9 mouse cellular contexts compared by ENCODE assay signal in the genomic region with DNA sequence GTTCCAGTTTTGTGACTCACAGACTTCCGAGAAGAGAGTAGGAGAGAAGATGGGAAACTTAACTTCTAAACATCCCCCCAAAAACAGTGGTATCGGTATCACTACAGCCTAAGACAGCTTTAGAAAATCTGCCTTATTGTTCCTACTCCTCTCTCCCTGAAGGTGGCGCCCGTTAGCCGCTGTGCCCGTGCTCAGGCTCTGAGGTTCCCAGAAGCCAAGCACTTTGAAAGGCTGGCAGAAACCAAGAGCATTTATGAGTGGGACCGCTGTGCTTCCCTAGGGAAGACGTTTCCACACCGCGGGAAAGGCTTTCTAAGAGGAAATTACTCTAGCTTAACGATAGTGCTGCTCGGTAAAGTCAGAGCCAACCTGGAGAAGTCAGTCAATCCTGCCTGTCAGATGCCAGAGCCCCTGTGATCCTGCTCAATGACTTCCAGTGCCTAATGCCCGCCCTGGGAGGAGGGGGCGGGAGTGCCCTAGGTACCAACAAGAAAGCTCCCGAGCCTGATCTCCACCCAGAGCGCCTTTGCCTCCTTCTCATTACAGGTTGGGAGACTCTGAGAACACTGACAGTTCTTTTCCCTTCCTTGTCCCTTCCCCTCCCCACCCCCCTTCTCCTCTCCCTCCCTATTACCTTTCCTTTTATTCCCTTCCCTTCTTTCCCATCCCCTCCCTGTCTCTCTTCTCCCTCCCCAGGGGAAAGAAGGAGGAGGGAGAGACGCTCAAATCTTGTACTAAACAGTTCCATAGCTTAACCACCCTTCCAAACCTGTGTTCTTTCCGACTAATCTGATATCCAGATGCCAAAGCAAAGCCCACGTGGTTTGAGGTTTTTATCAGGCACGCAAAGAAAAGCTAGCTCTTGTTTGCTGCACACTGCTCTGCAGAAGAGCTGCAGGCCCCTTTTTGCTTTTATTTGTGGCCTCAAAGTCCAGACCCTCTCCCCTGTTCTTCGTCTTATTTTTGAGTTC.
DNase-seq lines count a peak whose midpoint lies in the region; ATAC-seq and TF ChIP-seq lines count a peak whose summit lies in the region.
"Had no signal": no experiment of that assay in that cellular context is flagged by ENCODE, and none has a peak within 500 bp of the region (broad histone marks: within the 10 kb centered on the region; RNA-seq: fewer than 3 reads in every experiment).

No protein-coding gene starts in this region.

- H3K4me1 ChIP-seq in hindbrain, embryonic 14.5 days (replicated peaks; ENCODE audit: control insufficient read depth, insufficient read depth, low read length) = peaks cover 11% of the 10 kb centered on the region; the same call in 1 of the 2 replicates

- H3K27me3 ChIP-seq in hindbrain, embryonic 14.5 days (ENCODE audit: control insufficient read depth, insufficient read depth, low read length) = 0 out of 2 replicates have a peak, but pooled peaks cover 3% of the 10 kb centered on the region

- peak overlapping the region; percentile 58 for H3K4me2 ChIP-seq in hindbrain, embryonic 14.5 days (replicated peaks)

- 2% methylated on average over 21 of the region's 21 CpGs for WGBS in hindbrain, embryonic 14.5 days

- H3K27ac ChIP-seq in gastrocnemius, adult 2 months = peak overlapping the region; percentile 50
- H3K27ac ChIP-seq in hindbrain, embryonic 14.5 days = peak overlapping the region; percentile 65; the same call in 1 of the 2 replicates
- H3K27ac ChIP-seq: macrophage had no signal

- TF ChIP-seq CTCF in gastrocnemius, adult 2 months (IDR thresholded peaks at IDR 0.05) = peak; percentile 88

- H3K9me3 ChIP-seq in hindbrain, embryonic 14.5 days (ENCODE audit: control insufficient read depth, low read length) = no peaks in the 10 kb centered on the region

- intact Hi-C loops in gastrocnemius, adult 2 months (cut with DNase I) = loop anchor here (2.0 to 10.0 kb wide), 3 partner anchors 136 to 559 kb away; no protein-coding TSS in a partner anchor

- DNase-seq in WW6 (ENCODE audit: low read depth, low spot score) = peak; percentile 39
- peak; percentile 82 to 86 for DNase-seq in cerebellum, postnatal 4 days (ENCODE audit: low spot score in 2 of 2)
- peak; percentile 79 for DNase-seq in gastrocnemius, adult 2 months
- DNase-seq in hindbrain, embryonic 14.5 days (ENCODE audit: low spot score) = peak; percentile 92
- peak; percentile 86 to 91 for DNase-seq in layer of hippocampus, postnatal 14 days (ENCODE audit: low spot score in 2 of 2)
- peak; percentile 84 for DNase-seq in lung, postnatal 10 days
- DNase-seq in right cerebral cortex, adult 18-20 months = peak; percentile 84

- ATAC-seq in hindbrain, embryonic 14.5 days (ENCODE audit: low FRiP score) = peak; percentile 93
- no peak for ATAC-seq in inflammation-experienced regulatory T-cells, adult 6 months

- H3K9ac ChIP-seq in hindbrain, embryonic 14.5 days = peak overlapping the region; percentile 41

- H3K36me3 ChIP-seq in hindbrain, embryonic 14.5 days (replicated peaks; ENCODE audit: control insufficient read depth, insufficient read depth) = no peaks in the 10 kb centered on the region

- peak overlapping the region; percentile 61 for H3K4me3 ChIP-seq in gastrocnemius, adult 2 months
- peak overlapping the region; percentile 23 for H3K4me3 ChIP-seq in hindbrain, embryonic 14.5 days (replicated peaks; ENCODE audit: low read length)

Comparison
In these comparisons a context has a peak if more than half of its experiments do, and no peak if none do; other contexts are left out.
1. DNase-seq: peak in every context shown above with its lines; median percentile 92 in hindbrain, embryonic 14.5 days; 88 in layer of hippocampus, postnatal 14 days; 84 in cerebellum, postnatal 4 days; 84 in lung, postnatal 10 days; 84 in right cerebral cortex, adult 18-20 months; 79 in gastrocnemius, adult 2 months; 39 in WW6.